Mouse (Mus musculus) neural tube, embryonic 10.5 days (tissue): Measurements from ENCODE around the gene Hist2h3c2.
"Not testable (repeated sequence)": the region's sequence is repeated elsewhere in the genome, so short reads cannot be mapped to it uniquely, and the experiment has no call there.

ENCODE experiments used
- DNase-seq: peaks from one replicate; pipeline ENCODE4 v3.0.0-alpha.2; 2017; ENCODE audit warnings: low spot score; ENCODE audit errors: extremely low spot score

The Hist2h3c2 gene

GRCm38 (mm10) chr3:96261623-96262022 lies 22.7 kb upstream of the Hist2h3c2 start:
- no peak for DNase-seq

GRCm38 (mm10) chr3:96260220-96260619 lies 21.3 kb upstream of the Hist2h3c2 start:
- DNase-seq: no peak

GRCm38 (mm10) chr3:96257190-96257589 lies 18.3 kb upstream of the Hist2h3c2 start:
- no peak for DNase-seq

GRCm38 (mm10) chr3:96255926-96256593 lies 17.1 kb upstream of the Hist2h3c2 start:
- DNase-seq: no peak

GRCm38 (mm10) chr3:96254683-96255355 lies 15.9 kb upstream of the Hist2h3c2 start:
- DNase-seq: no peak

GRCm38 (mm10) chr3:96251787-96252186 lies 12.9 kb upstream of the Hist2h3c2 start:
- no peak for DNase-seq

GRCm38 (mm10) chr3:96250890-96251289 lies 12.0 kb upstream of the Hist2h3c2 start:
- no peak for DNase-seq

- DNase-seq: no peak
Observed at GRCm38 (mm10) chr3:96249034-96249345, 10.1 kb upstream of the Hist2h3c2 start.

- no peak for DNase-seq
Observed at GRCm38 (mm10) chr3:96248141-96249033, 9.5 kb upstream of the Hist2h3c2 start.

GRCm38 (mm10) chr3:96247356-96248140 lies 8.6 kb upstream of the Hist2h3c2 start:
- no peak for DNase-seq

GRCm38 (mm10) chr3:96246427-96246856 lies 7.5 kb upstream of the Hist2h3c2 start, which contains the start of gene Hist2h3c1:
Hist2h3c1 (plus strand) TSS chr3:96246685.
- not testable (repeated sequence) for DNase-seq

- not testable (repeated sequence) for DNase-seq
Observed at GRCm38 (mm10) chr3:96246018-96246417, 7.1 kb upstream of the Hist2h3c2 start.

- DNase-seq: peak; percentile 79
Observed at GRCm38 (mm10) chr3:96245003-96245886, 6.3 kb upstream of the Hist2h3c2 start, which contains the start of gene Hist2h2aa1. Hist2h2aa1 (plus strand) TSS chr3:96245497.

GRCm38 (mm10) chr3:96243921-96244572 lies 5.1 kb upstream of the Hist2h3c2 start:
- no peak for DNase-seq

GRCm38 (mm10) chr3:96240799-96241197 lies 1.9 kb upstream of the Hist2h3c2 start:
- DNase-seq: no peak

- not testable (repeated sequence) for DNase-seq
Observed at GRCm38 (mm10) chr3:96239949-96240798, 1.2 kb upstream of the Hist2h3c2 start, which contains the start of gene Hist2h2aa2. Hist2h2aa2 (minus strand) TSS chr3:96240276.

GRCm38 (mm10) chr3:96237904-96238511 lies 919 bp downstream of the Hist2h3c2 start:
- DNase-seq: no peak

GRCm38 (mm10) chr3:96237335-96237903 lies 1.5 kb downstream of the Hist2h3c2 start:
- DNase-seq: peak; percentile 59
